ENCODE assay signal across 9 mouse cellular contexts in genomic region chr10:23704048-23704447, GRCm38 (mm10).
"Had no signal": no experiment of that assay in that cellular context is flagged by ENCODE, and none has a peak within 500 bp of the region (broad histone marks: within the 10 kb centered on the region; RNA-seq: fewer than 3 reads in every experiment).

No protein-coding gene starts in this region.

- H3K4me3 ChIP-seq: limb, embryonic 13.5 days; midbrain, embryonic 13.5 days had no signal

- H3K9me3 ChIP-seq: limb, embryonic 13.5 days; midbrain, embryonic 13.5 days had no signal

- H3K9ac ChIP-seq: limb, embryonic 13.5 days; liver, embryonic 14.5 days; midbrain, embryonic 13.5 days had no signal

- ATAC-seq: midbrain, embryonic 13.5 days had no signal

- H3K27ac ChIP-seq: limb, embryonic 13.5 days; liver, embryonic 14.5 days; midbrain, embryonic 13.5 days; stomach, postnatal 0 days had no signal

- H3K4me2 ChIP-seq: limb, embryonic 13.5 days; midbrain, embryonic 13.5 days had no signal

- DNase-seq: kidney, adult 18-20 months; kidney, postnatal 14 days; lung, adult 18-20 months; thymus, adult 18-20 months; thymus, postnatal 36 days had no signal

- H3K36me3 ChIP-seq: limb, embryonic 13.5 days; midbrain, embryonic 13.5 days had no signal

- H3K4me1 ChIP-seq: midbrain, embryonic 13.5 days had no signal

- H3K27me3 ChIP-seq: limb, embryonic 13.5 days; midbrain, embryonic 13.5 days had no signal
